Mouse (Mus musculus) left cerebral cortex, adult 11 months (tissue): Measurements from ENCODE around the gene Fbxl7.
"Not testable (repeated sequence)": the region's sequence is repeated elsewhere in the genome, so short reads cannot be mapped to it uniquely, and the experiment has no call there.

ENCODE experiments used
- DNase-seq: peaks from one replicate; pipeline ENCODE4 v3.0.0; 2022; ENCODE audit warnings: low spot score

The Fbxl7 gene

GRCm38 (mm10) chr15:26809569-26809968 lies 85.8 kb downstream of the Fbxl7 start:
- DNase-seq, result no peak

- DNase-seq, result no peak
Observed at GRCm38 (mm10) chr15:26804046-26804445, 91.3 kb downstream of the Fbxl7 start.

GRCm38 (mm10) chr15:26799457-26800021 lies 95.8 kb downstream of the Fbxl7 start:
- no peak for DNase-seq

GRCm38 (mm10) chr15:26795937-26796336 lies 99.4 kb downstream of the Fbxl7 start:
- DNase-seq, result no peak

- DNase-seq, result peak; percentile 10
Observed at GRCm38 (mm10) chr15:26795518-26795917, 99.9 kb downstream of the Fbxl7 start.

- no peak for DNase-seq
Observed at GRCm38 (mm10) chr15:26787148-26787547, 108.2 kb downstream of the Fbxl7 start.

- no peak for DNase-seq
Observed at GRCm38 (mm10) chr15:26780557-26780956, 114.8 kb downstream of the Fbxl7 start.

- no peak for DNase-seq
Observed at GRCm38 (mm10) chr15:26779129-26779528, 116.3 kb downstream of the Fbxl7 start.

GRCm38 (mm10) chr15:26775720-26776119 lies 119.7 kb downstream of the Fbxl7 start:
- no peak for DNase-seq

GRCm38 (mm10) chr15:26774895-26775294 lies 120.5 kb downstream of the Fbxl7 start:
- no peak for DNase-seq

GRCm38 (mm10) chr15:26761651-26762050 lies 133.7 kb downstream of the Fbxl7 start:
- no peak for DNase-seq

- no peak for DNase-seq
Observed at GRCm38 (mm10) chr15:26748484-26748883, 146.9 kb downstream of the Fbxl7 start.

GRCm38 (mm10) chr15:26732366-26732765 lies 163.0 kb downstream of the Fbxl7 start:
- no peak for DNase-seq

- peak; percentile 11 for DNase-seq
Observed at GRCm38 (mm10) chr15:26730760-26731159, 164.6 kb downstream of the Fbxl7 start.

GRCm38 (mm10) chr15:26729341-26729740 lies 166.0 kb downstream of the Fbxl7 start:
- not testable (repeated sequence) for DNase-seq

- no peak for DNase-seq
Observed at GRCm38 (mm10) chr15:26718390-26719036, 176.9 kb downstream of the Fbxl7 start.

GRCm38 (mm10) chr15:26717952-26718351 lies 177.4 kb downstream of the Fbxl7 start:
- DNase-seq, result no peak

GRCm38 (mm10) chr15:26716181-26716580 lies 179.2 kb downstream of the Fbxl7 start:
- no peak for DNase-seq

- DNase-seq, result no peak
Observed at GRCm38 (mm10) chr15:26715635-26716034, 179.7 kb downstream of the Fbxl7 start.

- no peak for DNase-seq
Observed at GRCm38 (mm10) chr15:26712271-26712670, 183.1 kb downstream of the Fbxl7 start.

GRCm38 (mm10) chr15:26704966-26705365 lies 190.4 kb downstream of the Fbxl7 start:
- DNase-seq, result no peak

- no peak for DNase-seq
Observed at GRCm38 (mm10) chr15:26703156-26703840, 192.1 kb downstream of the Fbxl7 start.

GRCm38 (mm10) chr15:26701949-26702675 lies 193.3 kb downstream of the Fbxl7 start:
- no peak for DNase-seq
